Mouse (Mus musculus) cortical plate, adult 2 months (tissue): Measurements from ENCODE around the gene Slc24a2.

Source experiments
- CTCF ChIP-seq: fragments of 200-500 bp; IDR thresholded peaks from 2 replicates; pipeline ENCODE4 v1.5.1; 2011; ENCODE audit warnings: mild to moderate bottlenecking, control low read depth, low read length; ENCODE audit not compliant: insufficient read depth; ENCODE audit errors: extremely low read depth
- POLR2A ChIP-seq: fragments of 200-500 bp; IDR thresholded peaks from 2 replicates; pipeline ENCODE4 v1.6.1; 2011; ENCODE audit warnings: mild to moderate bottlenecking, low read length, control low read depth; ENCODE audit not compliant: insufficient read depth; ENCODE audit errors: extremely low read depth

- TF ChIP-seq CTCF (no peak), POLR2A (no peak)
Observed at GRCm38 (mm10) chr4:87049061-87049460, 181.2 kb downstream of the Slc24a2 start.
